Mouse (Mus musculus): ENCODE data around the gene Taf8. TPM values are rescaled to one million over a fixed set of nuclear protein-coding genes. Genes with fewer than 3 reads are reported as not detected.
A peak's percentile ranks its signal among the peaks of the same experiment; 100 is the strongest.

Gene Taf8
- total and polyA plus RNA-seq, 2 experiments from 2014 or later, result 10.8 to 17.9 TPM

DNA sequence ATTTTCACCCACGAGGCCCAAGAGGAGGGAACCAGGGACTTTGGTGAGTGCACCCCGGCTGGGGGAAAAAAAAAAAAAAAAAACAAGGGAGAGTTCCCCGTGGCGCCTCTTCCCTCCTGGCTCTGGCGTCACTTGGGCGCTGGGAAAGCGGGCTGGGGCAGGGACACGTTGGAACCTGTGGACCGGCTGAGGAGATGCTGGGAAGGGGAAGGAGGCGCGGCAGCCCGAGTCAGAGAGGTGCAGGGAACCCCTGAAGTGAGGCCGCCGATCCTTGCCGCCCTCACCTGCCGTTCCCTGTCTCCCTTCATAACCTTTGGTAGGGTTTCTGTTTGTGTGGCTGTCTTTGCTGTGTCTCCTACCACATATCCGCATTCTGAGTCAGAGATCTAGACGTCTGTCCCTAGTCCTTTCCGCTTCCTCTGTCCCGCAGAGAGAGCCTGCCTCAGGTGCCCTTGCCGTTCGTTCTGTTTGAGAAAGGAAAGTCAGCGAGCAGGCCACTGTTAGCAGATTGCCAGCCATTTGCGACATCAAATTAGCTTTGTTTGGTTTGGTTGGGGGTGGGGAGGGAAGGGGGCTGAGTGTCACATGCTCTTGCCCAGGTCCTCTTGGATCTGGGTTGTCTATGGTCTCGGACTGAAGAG, 65.1 kb downstream of the Taf8 start, which contains the start of gene 1700001C19Rik:
Gene 1700001C19Rik (minus strand): TSS at position 470 of the 641 bp plus-strand sequence.
- H3K4me2 ChIP-seq (ENCODE audit: low read depth), result peak within 1 kb of the TSS; percentile 71
- H3K9ac ChIP-seq, result peak within 1 kb of the TSS; percentile 22; the same call in 1 of the 2 replicates
- H3K4me3 ChIP-seq (ENCODE audit: low read depth, low read length), result peak within 1 kb of the TSS; percentile 37
- DNase-seq, result no peak
- H3K9me3 ChIP-seq (ENCODE audit: low read length), result no peaks in the 10 kb centered on the region
- H3K36me3 ChIP-seq (ENCODE audit: insufficient read depth), result no peaks in the 10 kb centered on the region
- no peak within 1 kb of the TSS for H3K27ac ChIP-seq (ENCODE audit: low read depth, low read length)
- peaks cover 22% of the 10 kb centered on the region for H3K27me3 ChIP-seq (ENCODE audit: insufficient read depth, low read length)
- no peak for ATAC-seq
- no peaks in the 10 kb centered on the region for H3K4me1 ChIP-seq (ENCODE audit: insufficient read depth)
- TF ChIP-seq CTCF (IDR thresholded peaks at IDR 0.05; ENCODE audit: low read depth), result no peak
- 8% methylated on average over 23 of the region's 25 CpGs for WGBS

DNA sequence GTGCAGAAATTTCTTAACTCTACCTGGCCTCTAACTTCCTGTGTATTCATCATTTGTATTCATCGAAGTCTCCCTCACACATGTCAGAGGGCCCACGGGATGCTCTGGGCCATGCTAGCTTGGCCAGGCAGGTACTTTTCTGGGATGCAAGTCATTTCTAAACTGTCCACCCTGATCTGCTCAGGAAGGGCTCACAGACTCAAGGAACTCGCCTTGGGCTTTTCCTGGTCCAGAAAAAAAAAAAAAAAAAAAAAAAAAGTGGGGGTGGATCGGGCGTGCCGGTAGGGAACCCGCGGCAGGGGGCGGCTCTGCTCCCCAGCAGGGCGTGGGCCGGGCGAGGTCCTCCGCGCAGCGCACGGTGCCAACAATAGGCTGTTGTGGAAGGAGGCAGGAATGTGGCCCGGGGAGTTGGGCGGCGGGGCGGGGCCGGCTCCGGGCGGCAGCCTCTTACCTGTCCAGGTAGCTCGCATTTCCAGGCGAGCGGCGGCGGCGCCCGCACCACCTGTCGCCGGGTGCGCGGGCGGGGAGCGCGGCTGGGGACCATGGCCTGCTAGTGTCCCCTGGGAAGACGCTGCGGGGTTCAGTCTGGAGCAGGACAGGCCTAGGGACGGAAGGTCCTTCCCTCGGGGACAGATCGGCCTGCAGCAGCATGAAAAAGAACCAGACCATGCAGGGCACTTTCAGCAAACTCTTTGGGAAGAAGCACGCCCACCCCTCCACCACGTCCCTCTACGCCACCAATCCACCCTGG, 65.8 kb downstream of the Taf8 start, which contains the start of gene AI661453:
Gene AI661453 (plus strand): TSS at position 460 of the 751 bp plus-strand sequence.
- ATAC-seq (no peak), DNase-seq (no peak)
- Histone ChIP-seq H3K9ac (peak within 1 kb of the TSS; percentile 22; the same call in 1 of the 2 replicates), H3K36me3 (ENCODE audit: insufficient read depth) (no peaks in the 10 kb centered on the region), H3K27me3 (ENCODE audit: insufficient read depth, low read length) (peaks cover 22% of the 10 kb centered on the region), H3K4me3 (ENCODE audit: low read depth, low read length) (peak within 1 kb of the TSS; percentile 37), H3K9me3 (ENCODE audit: low read length) (no peaks in the 10 kb centered on the region), H3K4me2 (ENCODE audit: low read depth) (peak within 1 kb of the TSS; percentile 71), H3K27ac (ENCODE audit: low read depth, low read length) (no peak within 1 kb of the TSS), H3K4me1 (ENCODE audit: insufficient read depth) (no peaks in the 10 kb centered on the region)
- no peak for TF ChIP-seq CTCF (IDR thresholded peaks at IDR 0.05; ENCODE audit: low read depth)
- WGBS, result 1% methylated on average over 44 of the region's 45 CpGs

Other genes starting within 250 kb of the Taf8 start
- gene Mrps10, start 133.4 kb downstream of the Taf8 start, total RNA-seq (2014; rRNA removed), result 28.6 and 42.4 TPM in 2 replicates
- gene Mrps10, start 133.4 kb downstream of the Taf8 start, polyA plus RNA-seq (2015; fragmentation: Nextera tagmentation; extraction: Ambion mirVana), result 75.0 and 83.5 TPM in 2 replicates
- gene Guca1b, start 116.9 kb downstream of the Taf8 start, total RNA-seq (2014; rRNA removed), result 0.15 and 0.33 TPM in 2 replicates
- 0.18 TPM in 1 of 2 replicates, not detected in the other for gene Guca1b, start 116.9 kb downstream of the Taf8 start, polyA plus RNA-seq (2015; fragmentation: Nextera tagmentation; extraction: Ambion mirVana)
- gene Guca1a, start 101.7 kb downstream of the Taf8 start, total RNA-seq (2014; rRNA removed), result 0.23 TPM in 1 of 2 replicates, not detected in the other
- gene Guca1a, start 101.7 kb downstream of the Taf8 start, polyA plus RNA-seq (2015; fragmentation: Nextera tagmentation; extraction: Ambion mirVana), result 0.33 and 0.59 TPM in 2 replicates
- 0.05 and 0.08 TPM in 2 replicates for gene AI661453, start 65.7 kb downstream of the Taf8 start, total RNA-seq (2014; rRNA removed)
- 0.22 TPM in 1 of 2 replicates, not detected in the other for gene AI661453, start 65.7 kb downstream of the Taf8 start, polyA plus RNA-seq (2015; fragmentation: Nextera tagmentation; extraction: Ambion mirVana)
- 0.14 and 0.31 TPM in 2 replicates for gene 1700001C19Rik, start 64.9 kb downstream of the Taf8 start, total RNA-seq (2014; rRNA removed)
- gene 1700001C19Rik, start 64.9 kb downstream of the Taf8 start, polyA plus RNA-seq (2015; fragmentation: Nextera tagmentation; extraction: Ambion mirVana), result 0.33 and 0.35 TPM in 2 replicates
- gene Ccnd3, start 2.8 kb upstream of the Taf8 start, total RNA-seq (2014; rRNA removed), result 26.3 and 42.6 TPM in 2 replicates
- gene Ccnd3, start 2.8 kb upstream of the Taf8 start, polyA plus RNA-seq (2015; fragmentation: Nextera tagmentation; extraction: Ambion mirVana), result 54.0 and 59.6 TPM in 2 replicates
- gene Bysl, start 109.2 kb upstream of the Taf8 start, total RNA-seq (2014; rRNA removed), result 21.9 and 23.7 TPM in 2 replicates
- gene Bysl, start 109.2 kb upstream of the Taf8 start, polyA plus RNA-seq (2015; fragmentation: Nextera tagmentation; extraction: Ambion mirVana), result 32.0 and 35.4 TPM in 2 replicates
- gene Med20, start 109.3 kb upstream of the Taf8 start, total RNA-seq (2014; rRNA removed), result 31.5 and 37.0 TPM in 2 replicates
- 27.9 and 30.2 TPM in 2 replicates for gene Med20, start 109.3 kb upstream of the Taf8 start, polyA plus RNA-seq (2015; fragmentation: Nextera tagmentation; extraction: Ambion mirVana)
- gene Gm20517, start 109.3 kb upstream of the Taf8 start, total RNA-seq (2014; rRNA removed), result 4.7 and 10.6 TPM in 2 replicates
- gene Gm20517, start 109.3 kb upstream of the Taf8 start, polyA plus RNA-seq (2015; fragmentation: Nextera tagmentation; extraction: Ambion mirVana), result 1.4 and 2.1 TPM in 2 replicates
- 11.2 and 18.9 TPM in 2 replicates for gene Usp49, start 128.4 kb upstream of the Taf8 start, total RNA-seq (2014; rRNA removed)
- 2.8 and 4.7 TPM in 2 replicates for gene Usp49, start 128.4 kb upstream of the Taf8 start, polyA plus RNA-seq (2015; fragmentation: Nextera tagmentation; extraction: Ambion mirVana)
- gene Tomm6, start 186.1 kb upstream of the Taf8 start, total RNA-seq (2014; rRNA removed), result 67.0 and 73.9 TPM in 2 replicates
- 329 and 353 TPM in 2 replicates for gene Tomm6, start 186.1 kb upstream of the Taf8 start, polyA plus RNA-seq (2015; fragmentation: Nextera tagmentation; extraction: Ambion mirVana)
- 68.0 and 79.6 TPM in 2 replicates for gene Frs3, start 186.7 kb upstream of the Taf8 start, total RNA-seq (2014; rRNA removed)
- 33.6 and 43.6 TPM in 2 replicates for gene Frs3, start 186.7 kb upstream of the Taf8 start, polyA plus RNA-seq (2015; fragmentation: Nextera tagmentation; extraction: Ambion mirVana)
- 4.9 and 5.2 TPM in 2 replicates for gene Gm21981, start 192.2 kb upstream of the Taf8 start, total RNA-seq (2014; rRNA removed)
- 0.76 and 0.97 TPM in 2 replicates for gene Gm21981, start 192.2 kb upstream of the Taf8 start, polyA plus RNA-seq (2015; fragmentation: Nextera tagmentation; extraction: Ambion mirVana)
- gene Prickle4, start 192.4 kb upstream of the Taf8 start, total RNA-seq (2014; rRNA removed), result 1.8 TPM in 1 of 2 replicates, not detected in the other
- gene Prickle4, start 192.4 kb upstream of the Taf8 start, polyA plus RNA-seq (2015; fragmentation: Nextera tagmentation; extraction: Ambion mirVana), result 0.45 and 0.60 TPM in 2 replicates
- not detected in 2 replicates for gene Pgc, start 224.6 kb upstream of the Taf8 start, total RNA-seq (2014; rRNA removed)
- gene Pgc, start 224.6 kb upstream of the Taf8 start, polyA plus RNA-seq (2015; fragmentation: Nextera tagmentation; extraction: Ambion mirVana), result not detected in 2 replicates
- gene Tfeb, start 234.7 kb upstream of the Taf8 start, total RNA-seq (2014; rRNA removed), result 4.1 and 5.5 TPM in 2 replicates
- gene Tfeb, start 234.7 kb upstream of the Taf8 start, polyA plus RNA-seq (2015; fragmentation: Nextera tagmentation; extraction: Ambion mirVana), result 3.3 and 4.6 TPM in 2 replicates